Mouse (Mus musculus): ENCODE measurements around the gene Agbl4.
A peak's percentile ranks its signal among the peaks of the same experiment; 100 is the strongest.

Agbl4 gene

DNA sequence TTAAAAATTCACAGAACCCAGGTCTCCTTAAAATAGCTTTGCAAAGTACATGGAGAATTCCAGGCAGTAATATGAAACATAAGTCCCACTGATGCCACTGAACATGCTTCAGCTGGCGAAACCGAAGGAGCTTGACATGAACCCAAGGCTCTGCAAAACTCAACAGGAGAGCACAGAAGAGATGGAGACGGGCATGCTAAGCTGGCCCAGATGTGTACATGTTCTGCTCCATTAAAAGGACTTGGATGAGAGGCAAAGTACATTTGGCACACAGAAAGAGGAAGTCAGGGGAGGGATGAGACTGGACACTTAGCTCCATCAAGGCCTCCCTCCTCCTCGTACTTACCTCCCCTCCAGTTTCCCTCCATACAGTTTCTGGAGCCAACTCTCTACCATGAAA, 1013.3 kb downstream of the Agbl4 start:
- DNase-seq, result no peak

GRCm38 (mm10) chr4:111414399-111414798, 1016.9 kb downstream of the Agbl4 start:
- DNase-seq, result peak; percentile 16

- peak; percentile 83 for DNase-seq
These were observed 1017.5 kb downstream of the Agbl4 start, which contains the start of gene Bend5 for GRCm38 (mm10) chr4:111414818-111415488. Gene Bend5 (plus strand): TSS chr4:111415006.

DNA sequence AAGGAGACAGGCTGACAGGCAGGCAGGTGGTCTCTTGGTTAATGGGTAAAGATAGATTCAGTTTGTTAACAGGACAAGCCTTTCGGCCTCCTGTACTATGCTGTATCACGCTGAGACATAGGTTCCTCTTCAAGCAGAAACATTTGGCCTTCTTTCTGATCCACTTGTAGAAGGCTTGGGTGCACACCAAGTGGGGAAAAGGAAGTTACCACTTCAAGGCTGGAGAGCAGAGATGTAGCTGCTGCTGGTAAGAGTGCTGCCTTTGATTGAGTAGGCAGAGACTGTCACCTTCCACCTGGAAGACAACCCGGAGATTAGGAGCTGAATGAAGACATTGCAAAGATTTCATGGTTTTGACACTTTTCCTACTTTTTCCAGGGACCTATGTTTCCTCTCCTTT, 1018.7 kb downstream of the Agbl4 start:
- no peak for DNase-seq

DNA sequence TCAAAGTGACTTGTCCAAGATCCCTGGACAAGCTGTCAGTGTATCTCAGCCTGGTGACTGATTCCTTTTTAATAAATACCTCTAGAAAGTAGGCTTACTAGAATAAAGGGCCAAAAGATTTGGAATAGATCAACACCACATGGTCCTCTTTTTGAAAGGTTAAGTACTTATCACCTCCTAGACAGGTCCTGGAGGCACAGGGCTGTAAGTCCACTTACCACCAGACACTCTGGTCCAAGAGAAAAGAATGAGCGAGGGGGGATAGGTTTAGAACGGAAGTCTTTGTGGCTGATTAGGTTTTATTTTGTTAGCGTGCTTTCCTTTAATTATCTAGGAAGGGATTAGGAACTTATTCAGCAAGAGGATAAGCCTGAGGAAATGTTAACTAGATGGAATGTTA, 1019.1 kb downstream of the Agbl4 start:
- DNase-seq, result no peak

DNA sequence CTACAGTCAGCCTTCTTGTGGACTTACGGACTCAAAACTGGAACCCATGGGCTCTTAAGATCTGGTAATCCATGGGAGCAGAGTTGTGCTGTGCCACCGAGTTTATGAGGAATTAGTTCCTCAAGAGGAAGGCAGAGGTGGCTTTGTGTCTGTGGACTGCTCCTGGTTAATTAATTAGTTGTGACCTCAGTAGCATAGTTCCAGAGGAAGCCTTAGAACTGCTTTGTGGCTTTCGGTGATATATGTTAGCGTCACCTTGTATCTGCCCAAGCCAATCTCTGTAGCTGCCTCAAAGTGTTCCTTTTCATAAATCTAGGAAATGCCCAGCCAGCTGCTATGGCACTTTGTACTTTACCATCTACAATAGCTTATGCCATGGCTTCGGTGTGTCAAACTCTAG, 1020.3 kb downstream of the Agbl4 start:
- DNase-seq, result no peak

- DNase-seq, result no peak
These were observed 1022.0 kb downstream of the Agbl4 start for GRCm38 (mm10) chr4:111419476-111419875.

GRCm38 (mm10) chr4:111420031-111420430, 1022.6 kb downstream of the Agbl4 start:
- DNase-seq, result peak; percentile 59

DNA sequence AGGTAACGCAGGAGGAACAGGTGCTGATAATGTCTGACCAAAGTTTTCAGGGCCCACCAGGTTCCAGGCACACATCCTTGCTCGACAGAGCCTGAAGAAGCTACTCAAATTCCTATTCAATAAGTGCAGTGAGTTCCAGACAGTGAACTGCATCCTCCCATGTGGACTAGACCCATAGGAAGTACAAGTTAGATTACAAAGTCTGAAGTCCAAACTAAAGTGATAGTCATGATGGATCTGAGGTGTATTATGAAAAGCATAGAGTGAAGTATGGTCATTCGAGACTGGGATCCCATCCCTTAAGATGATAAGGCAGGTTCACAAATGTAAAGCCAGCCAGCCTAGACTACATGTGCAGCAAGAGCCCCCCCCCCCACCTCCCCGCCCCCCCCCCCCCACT, 1023.5 kb downstream of the Agbl4 start:
- DNase-seq, result no peak

DNA sequence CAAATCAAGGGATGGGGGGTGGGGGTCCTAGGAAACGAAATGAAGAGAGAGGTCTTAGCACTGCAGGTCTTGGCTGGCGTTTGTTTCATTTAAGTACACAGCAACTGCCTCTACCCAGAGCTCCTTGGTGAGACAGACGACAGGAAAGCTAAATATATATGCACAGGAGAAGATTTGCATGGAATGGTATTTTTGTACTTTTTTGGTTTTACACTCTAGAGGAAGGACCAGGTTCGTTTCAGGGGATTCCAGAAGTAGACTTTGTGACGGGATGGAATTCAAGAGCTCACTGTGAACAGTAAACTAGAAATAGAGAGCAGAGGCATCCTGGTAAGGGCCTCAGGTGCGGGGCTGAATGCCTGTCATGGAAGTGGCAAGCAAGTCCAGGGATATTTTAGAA, 1024.3 kb downstream of the Agbl4 start:
- DNase-seq, result no peak

- DNase-seq, result no peak
These were observed 1027.0 kb downstream of the Agbl4 start for GRCm38 (mm10) chr4:111424371-111424950.

DNA sequence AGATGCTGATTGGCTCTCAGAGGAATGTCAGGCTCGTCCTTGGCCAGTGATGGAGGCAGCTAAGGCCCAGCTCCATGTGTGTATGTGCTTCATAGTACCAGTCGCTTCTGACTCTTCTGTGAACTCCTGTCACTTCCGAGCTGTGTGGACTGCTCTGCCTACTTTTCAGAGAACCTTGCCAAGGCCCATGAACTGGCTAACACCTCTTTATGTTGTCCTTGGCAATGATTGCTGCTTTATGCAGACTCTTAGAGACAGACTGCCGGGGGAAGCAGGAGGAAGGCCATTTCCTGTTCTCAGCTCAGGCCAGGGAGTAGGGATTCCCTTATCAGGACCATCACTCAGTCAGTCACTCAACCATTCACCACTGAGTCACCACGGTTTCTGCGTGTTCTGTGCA, 1027.7 kb downstream of the Agbl4 start:
- DNase-seq, result no peak

- DNase-seq, result peak; percentile 48
These were observed 1033.7 kb downstream of the Agbl4 start for GRCm38 (mm10) chr4:111431186-111431585.

DNA sequence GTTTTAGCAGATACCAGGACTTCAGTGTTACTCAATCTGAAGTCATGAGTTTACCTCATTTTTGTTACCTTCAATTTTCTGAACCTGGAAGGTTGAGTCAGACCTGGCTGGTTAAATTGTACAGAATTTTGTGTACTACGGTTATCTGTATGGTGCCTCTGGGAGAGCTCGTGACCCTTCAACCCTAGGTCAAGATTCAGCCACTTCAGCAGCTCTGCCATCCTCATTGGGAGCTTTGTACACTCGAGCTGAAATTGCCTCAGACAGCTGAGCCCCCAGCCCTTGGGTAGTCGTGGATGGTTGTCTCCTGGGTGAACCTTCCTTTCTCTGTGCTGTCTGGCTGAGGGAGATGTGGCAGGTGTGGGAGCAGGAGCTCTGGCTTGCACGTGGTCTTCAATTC, 1034.6 kb downstream of the Agbl4 start:
- DNase-seq, result no peak

DNA sequence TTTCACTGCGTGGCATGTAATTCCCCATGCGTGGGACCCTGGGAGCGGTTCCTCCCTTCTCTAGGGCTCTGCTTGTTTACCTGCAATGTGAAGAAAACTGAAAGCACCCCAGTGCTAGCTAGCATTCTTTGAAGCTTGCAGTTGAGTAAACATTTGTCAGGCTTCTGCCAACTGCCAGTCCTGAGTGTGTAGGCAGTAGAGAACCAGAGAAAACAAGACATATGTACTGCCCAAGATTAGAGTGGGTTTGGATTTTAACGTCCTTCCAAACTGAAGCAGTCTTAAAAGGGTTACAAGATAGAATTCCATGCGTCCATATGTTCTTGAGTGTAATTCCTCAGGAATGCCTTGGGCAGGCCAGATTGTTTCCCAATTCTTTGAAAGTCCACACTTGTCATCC, 1035.0 kb downstream of the Agbl4 start:
- no peak for DNase-seq

- DNase-seq, result no peak
These were observed 1044.2 kb downstream of the Agbl4 start for GRCm38 (mm10) chr4:111441709-111442108.

- peak; percentile 65 for DNase-seq
These were observed 1045.2 kb downstream of the Agbl4 start for GRCm38 (mm10) chr4:111442435-111443238.

DNA sequence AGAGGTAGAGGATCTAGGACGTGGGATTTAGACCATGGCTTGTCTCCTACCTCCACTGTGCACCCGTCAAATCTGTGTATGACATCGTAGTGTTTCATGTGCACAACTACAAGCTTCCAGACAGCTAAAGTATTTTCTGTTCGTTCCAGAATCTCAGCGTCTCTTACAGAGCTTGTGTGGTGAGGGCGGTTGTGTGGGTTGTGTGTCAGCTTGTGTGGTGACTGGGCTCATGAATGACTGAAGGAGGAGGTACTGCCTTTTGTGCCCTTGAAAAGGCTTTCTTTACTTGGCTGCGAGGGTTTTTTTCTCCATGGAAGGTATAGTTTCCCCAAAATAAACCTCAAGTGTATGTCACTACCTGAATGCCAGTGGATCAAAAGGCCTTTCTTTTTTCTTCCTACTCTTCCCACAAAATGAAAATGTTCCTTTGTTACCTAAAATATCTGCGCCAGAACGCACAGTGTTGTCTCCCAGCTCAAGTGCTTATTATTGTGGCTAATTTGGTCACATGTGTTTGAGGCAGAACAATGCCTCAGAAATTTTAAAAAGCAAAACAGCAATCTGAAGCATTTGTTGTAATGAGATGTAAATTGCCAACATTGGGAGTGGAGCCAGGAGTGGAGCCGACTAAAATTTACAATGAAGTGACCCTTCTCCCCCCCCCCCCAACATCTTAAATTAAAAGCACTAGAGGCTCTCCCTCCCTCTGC, 1046.6 kb downstream of the Agbl4 start:
- DNase-seq, result no peak

GRCm38 (mm10) chr4:111444616-111445160, 1047.2 kb downstream of the Agbl4 start:
- DNase-seq, result no peak

- no peak for DNase-seq
These were observed 1050.5 kb downstream of the Agbl4 start for GRCm38 (mm10) chr4:111447918-111448317.

GRCm38 (mm10) chr4:111448586-111448985, 1051.1 kb downstream of the Agbl4 start:
- DNase-seq, result no peak

GRCm38 (mm10) chr4:111449442-111450199, 1052.2 kb downstream of the Agbl4 start:
- no peak for DNase-seq
